ENCODE assay signal across 9 mouse cellular contexts in genomic region chr4:94557145-94557544, GRCm38 (mm10). TPM values are rescaled to one million over a fixed set of nuclear protein-coding genes. Genes with fewer than 3 reads are reported as not detected.
A peak's percentile ranks its signal among the peaks of the same experiment; 100 is the strongest.
DNase-seq lines count a peak whose midpoint lies in the region; ATAC-seq and TF ChIP-seq lines count a peak whose summit lies in the region.
"Had no signal": no experiment of that assay in that cellular context is flagged by ENCODE, and none has a peak within 500 bp of the region (broad histone marks: within the 10 kb centered on the region; RNA-seq: fewer than 3 reads in every experiment).

No protein-coding gene starts in this region.

- no peaks in the 10 kb centered on the region; the same call in 1 of the 2 replicates for H3K79me2 ChIP-seq in heart, adult 2 months (replicated peaks; ENCODE audit: control insufficient read depth, insufficient read depth, low read length)
- peaks cover 16% of the 10 kb centered on the region for H3K79me2 ChIP-seq in CH12.LX (replicated peaks; ENCODE audit: control insufficient read depth, extremely low read depth, insufficient read depth, poor library complexity, severe bottlenecking)

- TF ChIP-seq EP300 in heart, adult 2 months (IDR thresholded peaks at IDR 0.05; ENCODE audit: insufficient read depth, low read depth, low read length), result no peak
- TF ChIP-seq EP300 in CH12.LX (IDR thresholded peaks at IDR 0.05; ENCODE audit: low read length), result no peak

- no peaks in the 10 kb centered on the region for H3K9me3 ChIP-seq in CH12.LX (replicated peaks; ENCODE audit: low read length)
- no peaks in the 10 kb centered on the region for H3K9me3 ChIP-seq in forebrain, embryonic 14.5 days (replicated peaks; ENCODE audit: control insufficient read depth, low read length)
- no peaks in the 10 kb centered on the region for H3K9me3 ChIP-seq in limb, embryonic 15.5 days

- H3K27ac ChIP-seq in heart, adult 2 months, result peak overlapping the region; percentile 75
- H3K27ac ChIP-seq in CH12.LX (ENCODE audit: insufficient read depth, low read depth), result no peak overlapping the region
- H3K27ac ChIP-seq in forebrain, embryonic 14.5 days (ENCODE audit: low read depth, low read length), result no peak overlapping the region
- H3K27ac ChIP-seq in limb, embryonic 15.5 days, result no peak overlapping the region

- peak overlapping the region; percentile 45; the same call in 1 of the 2 replicates for H3K4me2 ChIP-seq in CH12.LX (ENCODE audit: insufficient read depth, low read depth, poor library complexity, severe bottlenecking)
- no peak overlapping the region; the same call in 1 of the 2 replicates for H3K4me2 ChIP-seq in forebrain, embryonic 14.5 days (ENCODE audit: low read length)
- H3K4me2 ChIP-seq in limb, embryonic 15.5 days, result no peak overlapping the region

- 66% methylated on average over 7 of the region's 7 CpGs for WGBS in heart, adult 2 months
- WGBS in forebrain, embryonic 14.5 days, result 78% methylated on average over 7 of the region's 7 CpGs
- 71% methylated on average over 7 of the region's 7 CpGs for WGBS in limb, embryonic 15.5 days

- no peak for TF ChIP-seq CTCF in heart, adult 2 months (IDR thresholded peaks at IDR 0.05)
- no peak for TF ChIP-seq CTCF in CH12.LX (conservative IDR thresholded peaks at IDR 0.05 in 1 of 2, IDR thresholded peaks at IDR 0.05 in 1 of 2; ENCODE audit: low read depth in 2 of 2, low read length in 2 of 2)

- DNase-seq in heart, adult 2 months, result no peak
- DNase-seq in heart, postnatal 4 days, result no peak
- no peak for DNase-seq in CH12.LX (ENCODE audit: extremely low read depth)
- no peak for DNase-seq in forebrain, embryonic 14.5 days (ENCODE audit: low spot score)
- DNase-seq in yolk sac, embryonic 10.5 days (ENCODE audit: low spot score), result no peak
- no peak for DNase-seq in ovary, adult 18-20 months (ENCODE audit: low spot score)
- DNase-seq in adrenal gland, adult 8-10 months, result no peak

- intact Hi-C loops in heart, adult 2 months (cut with DNase I), result loop anchor here (5.0 kb wide), 1 partner anchor 45 kb away; the partner anchor contains the start of gene Plaa

- TF ChIP-seq RAD21 in CH12.LX (IDR thresholded peaks at IDR 0.05; ENCODE audit: low read depth, low read length), result no peak

- in situ Hi-C loops in CH12.LX (cut with MboI; ENCODE audit: low pct_ligation_motif_present, low pct_unique_long_range_greater_than_20kb, low sequenced_read_pairs), result no loop called here

- H3K4me3 ChIP-seq in heart, adult 2 months, result peak overlapping the region; percentile 88
- H3K4me3 ChIP-seq in CH12.LX (replicated peaks in 1 of 3; ENCODE audit: low read depth in 2 of 3, low read length in 2 of 3, poor library complexity in 1 of 3), result peak overlapping the region in 2 of 3 experiments; percentile 75 to 99
- peak overlapping the region; percentile 95; the same call in 1 of the 2 replicates for H3K4me3 ChIP-seq in forebrain, embryonic 14.5 days (ENCODE audit: low read depth, low read length)
- peak overlapping the region; percentile 100; the same call in 1 of the 2 replicates for H3K4me3 ChIP-seq in limb, embryonic 15.5 days

- ATAC-seq in forebrain, embryonic 14.5 days, result peak; percentile 0; the same call in 1 of the 2 replicates
- ATAC-seq in limb, embryonic 15.5 days (ENCODE audit: insufficient number of reproducible peaks, low FRiP score, low TSS enrichment, low read depth), result no peak

- no peak for TF ChIP-seq POLR2A in heart, adult 2 months (IDR thresholded peaks at IDR 0.05; ENCODE audit: insufficient read depth, low read depth, low read length)
- no peak for TF ChIP-seq POLR2A in CH12.LX (IDR thresholded peaks at IDR 0.05; ENCODE audit: low read depth, low read length)

- H3K36me3 ChIP-seq in heart, adult 2 months (ENCODE audit: control insufficient read depth, insufficient read depth, low read length), result no peaks in the 10 kb centered on the region
- peaks cover 0 to 5% of the 10 kb centered on the region in 2 experiments for H3K36me3 ChIP-seq in CH12.LX (replicated peaks in 1 of 2; ENCODE audit: control insufficient read depth in 1 of 2, insufficient read depth in 1 of 2, low read length in 1 of 2)
- H3K36me3 ChIP-seq in forebrain, embryonic 14.5 days (ENCODE audit: control insufficient read depth, insufficient read depth, low read length), result no peaks in the 10 kb centered on the region
- H3K36me3 ChIP-seq in limb, embryonic 15.5 days, result no peaks in the 10 kb centered on the region

- H3K27me3 ChIP-seq in heart, adult 2 months (ENCODE audit: control insufficient read depth, insufficient read depth, low read length), result no peaks in the 10 kb centered on the region
- no peaks in the 10 kb centered on the region for H3K27me3 ChIP-seq in CH12.LX (replicated peaks)
- no peaks in the 10 kb centered on the region for H3K27me3 ChIP-seq in forebrain, embryonic 14.5 days (replicated peaks; ENCODE audit: control insufficient read depth, insufficient read depth, low read length)
- no peaks in the 10 kb centered on the region for H3K27me3 ChIP-seq in limb, embryonic 15.5 days

- dilution Hi-C loops in CH12.LX (cut with MboI; ENCODE audit: extremely low pct_ligation_motif_present, extremely low pct_unique_long_range_greater_than_20kb, low sequenced_read_pairs), result no loop called here

- H3K4me1 ChIP-seq in heart, adult 2 months (ENCODE audit: control insufficient read depth, insufficient read depth, low read length), result no peaks in the 10 kb centered on the region; the same call in none of the 2 replicates
- peaks cover 0 to 11% of the 10 kb centered on the region in 2 experiments; a peak in 3 of 4 replicates for H3K4me1 ChIP-seq in CH12.LX (ENCODE audit: control insufficient read depth in 1 of 2, insufficient read depth in 2 of 2)
- peaks cover 8% of the 10 kb centered on the region; the same call in 1 of the 2 replicates for H3K4me1 ChIP-seq in forebrain, embryonic 14.5 days (ENCODE audit: control insufficient read depth, insufficient read depth, low read length)
- H3K4me1 ChIP-seq in limb, embryonic 15.5 days, result peaks cover 5% of the 10 kb centered on the region

- H3K9ac ChIP-seq in heart, adult 2 months (ENCODE audit: low read depth, low read length), result no peak overlapping the region
- no peak overlapping the region for H3K9ac ChIP-seq in CH12.LX (ENCODE audit: insufficient read depth, low read depth)
- H3K9ac ChIP-seq in forebrain, embryonic 14.5 days (ENCODE audit: low read length), result no peak overlapping the region
- H3K9ac ChIP-seq in limb, embryonic 15.5 days, result no peak overlapping the region

TF ChIP-seq in CH12.LX, 34 proteins besides CTCF, POLR2A, EP300 and RAD21 (continues in another document):
- TF ChIP-seq GABPA (IDR thresholded peaks at IDR 0.05; ENCODE audit: insufficient replicate concordance, low read depth, low read length) (no peak), USF1 (IDR thresholded peaks at IDR 0.05; ENCODE audit: low read depth, low read length) (no peak), BHLHE40 (IDR thresholded peaks at IDR 0.05; ENCODE audit: low read depth, low read length) (no peak), ZC3H11A (IDR thresholded peaks at IDR 0.05; ENCODE audit: low read depth, low read length) (no peak), ZNF384 (IDR thresholded peaks at IDR 0.05; ENCODE audit: low read depth, low read length) (no peak), USF2 (conservative IDR thresholded peaks at IDR 0.05; ENCODE audit: low read depth, low read length) (no peak), JUND (conservative IDR thresholded peaks at IDR 0.05; ENCODE audit: low read depth, low read length) (no peak), SIN3A (IDR thresholded peaks at IDR 0.05; ENCODE audit: low read length) (no peak), MEF2A (IDR thresholded peaks at IDR 0.05; ENCODE audit: borderline replicate concordance, low read depth, low read length) (no peak), JUN (IDR thresholded peaks at IDR 0.05; ENCODE audit: insufficient read depth, low read depth, low read length) (no peak), MXI1 (IDR thresholded peaks at IDR 0.05; ENCODE audit: low read depth, low read length) (no peak)

RNA-seq across cellular contexts. Expression of gene Caap1, which starts 0.5 kb away (rescaled TPM):
- total RNA-seq in heart, adult 2 months (2021), result 1 to 10 TPM; 3.6 to 4.4 TPM
- polyA plus RNA-seq in heart, adult 2 months (2012; rRNA removed), result 1.2 and 1.4 TPM in 2 replicates
- 1 to 10 TPM; 6.9 to 7.1 TPM for total RNA-seq in heart, postnatal 4 days (2021)
- total RNA-seq in CH12.LX (2012; rRNA removed) (10.2 and 12.2 TPM in 2 replicates), CH12.LX (2014; rRNA removed) (34.1 and 40.3 TPM in 2 replicates)
- polyA plus RNA-seq in CH12.LX (2012; ENCODE audit: insufficient read length, low read depth), result 18.7 and 19.2 TPM in 2 replicates
- polyA plus RNA-seq in forebrain, embryonic 14.5 days (2014; fragmentation: Nextera tagmentation; extraction: Ambion mirVana), result 22.8 and 23.0 TPM in 2 replicates
- polyA plus RNA-seq in limb, embryonic 15.5 days (2015; fragmentation: Nextera tagmentation; extraction: Ambion mirVana), result 13.0 and 16.2 TPM in 2 replicates
- total RNA-seq in adrenal gland, adult 8-10 months (2022), result 10 to 100 TPM in 3 of 4 experiments, 1 to 10 TPM in 1; 9.5 to 11.5 (median 10.8) TPM

RNA-seq across cellular contexts. Expression of gene Gm10306, which starts 0.8 kb away (rescaled TPM):
- total RNA-seq in heart, adult 2 months (2021), result not detected
- not detected in 2 replicates for polyA plus RNA-seq in heart, adult 2 months (2012; rRNA removed)
- not detected for total RNA-seq in heart, postnatal 4 days (2021)
- total RNA-seq in CH12.LX (2012; rRNA removed) (0.68 and 2.3 TPM in 2 replicates), CH12.LX (2014; rRNA removed) (not detected in 2 replicates)
- not detected in 2 replicates for polyA plus RNA-seq in CH12.LX (2012; ENCODE audit: insufficient read length, low read depth)
- polyA plus RNA-seq in forebrain, embryonic 14.5 days (2014; fragmentation: Nextera tagmentation; extraction: Ambion mirVana), result 0.49 and 0.94 TPM in 2 replicates
- polyA plus RNA-seq in limb, embryonic 15.5 days (2015; fragmentation: Nextera tagmentation; extraction: Ambion mirVana), result not detected in 2 replicates
- total RNA-seq in adrenal gland, adult 8-10 months (2022), result under 1 TPM in 1 of 4 experiments, not detected in 3; 0.62 TPM
- total RNA-seq: hematopoietic stem cell, adult 5-6 weeks had no signal

RNA-seq across cellular contexts. Expression of gene Plaa, which starts 45.9 kb away (rescaled TPM):
- total RNA-seq in heart, adult 2 months (2021), result 10 to 100 TPM; 39.9 to 46.8 TPM
- polyA plus RNA-seq in heart, adult 2 months (2012; rRNA removed), result 26.1 and 32.2 TPM in 2 replicates
- 10 to 100 TPM; 49.9 to 52.3 TPM for total RNA-seq in heart, postnatal 4 days (2021)
- total RNA-seq in CH12.LX (2012; rRNA removed), result 61.0 and 68.5 TPM in 2 replicates
- 134 and 152 TPM in 2 replicates for total RNA-seq in CH12.LX (2014; rRNA removed)
- polyA plus RNA-seq in CH12.LX (2012; ENCODE audit: insufficient read length, low read depth), result 132 and 136 TPM in 2 replicates
- polyA plus RNA-seq in forebrain, embryonic 14.5 days (2014; fragmentation: Nextera tagmentation; extraction: Ambion mirVana), result 69.4 and 75.4 TPM in 2 replicates
- 55.8 and 57.3 TPM in 2 replicates for polyA plus RNA-seq in limb, embryonic 15.5 days (2015; fragmentation: Nextera tagmentation; extraction: Ambion mirVana)
- total RNA-seq in adrenal gland, adult 8-10 months (2022), result 10 to 100 TPM; 54.4 to 59.2 (median 58.1) TPM

RNA-seq across cellular contexts. Expression of gene Ift74, which starts 57.1 kb away (rescaled TPM):
- 1 to 10 TPM; 3.8 to 5.3 TPM for total RNA-seq in heart, adult 2 months (2021)
- 0.59 and 0.91 TPM in 2 replicates for polyA plus RNA-seq in heart, adult 2 months (2012; rRNA removed)
- total RNA-seq in heart, postnatal 4 days (2021), result 10 to 100 TPM in 1 of 2 experiments, 1 to 10 TPM in 1; 9.7 to 10.6 TPM
- total RNA-seq in CH12.LX (2012; rRNA removed) (5.9 and 7.8 TPM in 2 replicates), CH12.LX (2014; rRNA removed) (15.0 and 16.7 TPM in 2 replicates)
- 12.1 and 12.5 TPM in 2 replicates for polyA plus RNA-seq in CH12.LX (2012; ENCODE audit: insufficient read length, low read depth)
- 34.6 and 37.6 TPM in 2 replicates for polyA plus RNA-seq in forebrain, embryonic 14.5 days (2014; fragmentation: Nextera tagmentation; extraction: Ambion mirVana)
- 27.2 and 30.4 TPM in 2 replicates for polyA plus RNA-seq in limb, embryonic 15.5 days (2015; fragmentation: Nextera tagmentation; extraction: Ambion mirVana)
- 10 to 100 TPM; 17.9 to 23.3 (median 18.7) TPM for total RNA-seq in adrenal gland, adult 8-10 months (2022)
